Mouse (Mus musculus): ENCODE results near the gene Cacnb4.

- TF ChIP-seq GATA1 (IDR thresholded peaks at IDR 0.05; ENCODE audit: low read length), result no peak
- TF ChIP-seq TAL1 (IDR thresholded peaks at IDR 0.05; ENCODE audit: low read length), result no peak
These were observed 140.1 kb downstream of the Cacnb4 start for GRCm38 (mm10) chr2:52536511-52536910.

Measured in erythroblast, embryonic 14.5 days (primary cell).